Mouse (Mus musculus): ENCODE results near the gene Olfr1113.
"Not testable (repeated sequence)": the region's sequence is repeated elsewhere in the genome, so short reads cannot be mapped to it uniquely, and the experiment has no call there.

The Olfr1113 gene

DNA sequence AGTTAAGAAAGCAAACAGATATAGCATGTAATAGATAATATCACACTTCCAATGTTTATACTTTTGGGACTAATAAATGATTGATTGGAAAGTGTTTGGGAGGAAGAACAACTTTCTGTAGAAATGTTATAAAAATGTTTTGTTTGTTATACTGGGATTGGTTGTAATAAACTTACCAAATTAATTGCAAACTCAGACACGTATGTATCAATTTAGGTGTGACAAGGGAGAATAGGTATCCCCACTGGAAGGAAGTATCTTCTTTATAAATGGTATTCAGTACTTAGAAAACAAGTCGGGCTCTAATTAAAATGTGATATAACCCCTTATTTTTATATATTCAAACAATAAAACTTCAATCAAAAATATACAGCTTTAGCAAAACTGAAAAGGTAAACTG, at the start of gene Olfr1113:
TSS of gene Olfr1113 (plus strand) at position 301 of the 400 bp plus-strand sequence.
- no peak for DNase-seq (ENCODE audit: low read depth)

- not testable (repeated sequence) for DNase-seq (ENCODE audit: low read depth)
These were observed 41.0 kb upstream of the Olfr1113 start for GRCm38 (mm10) chr2:87167731-87168130.

GRCm38 (mm10) chr2:87187498-87187897, 21.3 kb upstream of the Olfr1113 start, which contains the start of gene Olfr1112:
Olfr1112 (plus strand) TSS chr2:87187798.
- DNase-seq (ENCODE audit: low read depth) = no peak

- DNase-seq (ENCODE audit: low read depth) = no peak
These were observed 38.9 kb downstream of the Olfr1113 start, which contains the start of gene Olfr1115 for GRCm38 (mm10) chr2:87247713-87248112. Olfr1115 (plus strand) TSS chr2:87248013.
